Mouse (Mus musculus): ENCODE data around the gene Ptges. TPM values are rescaled to one million over a fixed set of nuclear protein-coding genes. Genes with fewer than 3 reads are reported as not detected.

The Ptges gene
- total RNA-seq, 2 experiments from 2014 or later, result 2.5 to 5.2 TPM

- no peak for DNase-seq (ENCODE audit: low spot score in 2 of 2)
Measured at GRCm38 (mm10) chr2:30852771-30853313, 76.8 kb downstream of the Ptges start.

- DNase-seq (ENCODE audit: low spot score in 2 of 2), result no peak
Measured at GRCm38 (mm10) chr2:30850581-30850980, 79.1 kb downstream of the Ptges start.

- no peak for DNase-seq (ENCODE audit: low spot score in 2 of 2)
Measured at GRCm38 (mm10) chr2:30848184-30848583, 81.5 kb downstream of the Ptges start.

GRCm38 (mm10) chr2:30846723-30847122, 82.9 kb downstream of the Ptges start:
- no peak for DNase-seq (ENCODE audit: low spot score in 2 of 2)

- no peak for DNase-seq (ENCODE audit: low spot score in 2 of 2)
Measured at GRCm38 (mm10) chr2:30846236-30846635, 83.4 kb downstream of the Ptges start.

GRCm38 (mm10) chr2:30845152-30846070, 84.3 kb downstream of the Ptges start:
- no peak for DNase-seq (ENCODE audit: low spot score in 2 of 2)

- DNase-seq (ENCODE audit: low spot score in 2 of 2), result no peak
Measured at GRCm38 (mm10) chr2:30842615-30843014, 87.0 kb downstream of the Ptges start.

Other genes with a start within 250 kb of the Ptges start
- gene 1700001O22Rik, start 126.2 kb downstream of the Ptges start, total RNA-seq (2021), result 1 to 10 TPM; 4.9 to 5.2 TPM
- gene Ntmt1, start 122.0 kb downstream of the Ptges start, total RNA-seq (2021), result 10 to 100 TPM; 32.1 to 32.5 TPM
- 10 to 100 TPM; 40.2 to 43.3 TPM for gene Asb6, start 99.5 kb downstream of the Ptges start, total RNA-seq (2021)
- gene Prrx2, start 94.9 kb downstream of the Ptges start, total RNA-seq (2021), result 1 to 10 TPM in 1 of 2 experiments, under 1 TPM in 1; 0.94 to 1.9 TPM
- 10 to 100 TPM; 32.3 to 38.3 TPM for gene Tor1b, start 23.1 kb upstream of the Ptges start, total RNA-seq (2021)
- 10 to 100 TPM; 49.5 to 51.4 TPM for gene Tor1a, start 38.1 kb upstream of the Ptges start, total RNA-seq (2021)
- 10 to 100 TPM; 68.0 to 68.2 TPM for gene BC005624, start 52.3 kb upstream of the Ptges start, total RNA-seq (2021)
- 10 to 100 TPM; 86.5 to 90.9 TPM for gene Usp20, start 52.4 kb upstream of the Ptges start, total RNA-seq (2021)
- gene Fnbp1, start 212.1 kb upstream of the Ptges start, total RNA-seq (2021), result 100 to 1,000 TPM; 111 to 130 TPM
- 10 to 100 TPM; 42.5 to 48.2 TPM for gene Gpr107, start 222.5 kb upstream of the Ptges start, total RNA-seq (2021)